Mouse (Mus musculus) heart, embryonic 16.5 days (tissue): ENCODE measurements around the gene Zfp976. TPM values are rescaled to one million over a fixed set of nuclear protein-coding genes. Genes with fewer than 3 reads are reported as not detected.
"Not testable (repeated sequence)": the region's sequence is repeated elsewhere in the genome, so short reads cannot be mapped to it uniquely, and the experiment has no call there.

ENCODE experiments used
- ATAC-seq: fragments of 200-750 bp; cut with Nextera tagmentation; replicated peaks from 2 replicates; pipeline ENCODE4 v1.8.0; 2017; ENCODE audit warnings: moderate number of reproducible peaks; ENCODE audit not compliant: insufficient read depth, low FRiP score; ENCODE audit errors: extremely low read depth
- H3K27ac ChIP-seq: fragments of 300-500 bp; sonication (generic); 2 replicates; pipeline ENCODE4 v1.5.1; 2014; ENCODE audit warnings: mild to moderate bottlenecking, low read length, control low read depth, moderate library complexity
- H3K27me3 ChIP-seq: fragments of 300-500 bp; sonication (generic); 2 replicates; pipeline ENCODE4 v1.6.1; 2014; ENCODE audit warnings: low read length, mixed read lengths; ENCODE audit not compliant: control insufficient read depth, insufficient read depth
- H3K36me3 ChIP-seq: fragments of 300-500 bp; sonication (generic); 2 replicates; pipeline ENCODE4 v1.6.1; 2014; ENCODE audit not compliant: control insufficient read depth, insufficient read depth
- H3K4me1 ChIP-seq: fragments of 300-500 bp; sonication (generic); 2 replicates; pipeline ENCODE4 v1.6.1; 2014; ENCODE audit warnings: low read length, mixed read lengths; ENCODE audit not compliant: control insufficient read depth, insufficient read depth
- H3K4me2 ChIP-seq: fragments of 300-500 bp; sonication (generic); 2 replicates; pipeline ENCODE4 v1.6.1; 2014; ENCODE audit warnings: low read depth, mild to moderate bottlenecking, control low read depth, low read length
- H3K4me3 ChIP-seq: fragments of 300-500 bp; sonication (generic); 2 replicates; pipeline ENCODE4 v1.5.1; 2014; ENCODE audit warnings: mild to moderate bottlenecking, control low read depth, low read length
- H3K9ac ChIP-seq: fragments of 300-500 bp; sonication (generic); 2 replicates; pipeline ENCODE4 v1.6.1; 2014; ENCODE audit warnings: low read length, control low read depth
- H3K9me3 ChIP-seq: fragments of 300-500 bp; sonication (generic); replicated peaks from 2 replicates; pipeline ENCODE4 v1.6.1; 2016; ENCODE audit warnings: low read length; ENCODE audit not compliant: control insufficient read depth
- WGBS: fragments of 180-500 bp; shearing (Covaris S2); extraction: QIAGEN DNeasy Blood & Tissue Kit; methylation state at CpG from one replicate; pipeline ENCODE4 v1.1.7; 2014; 5-methylcytosine and 5-hydroxymethylcytosine counted together
- microRNA-seq: library from miRNA; unstranded; fragments of <30 nt; microRNA quantifications from one replicate; pipeline ENCODE4, GENCODE M21; 2017
- polyA plus RNA-seq: library from polyadenylated mRNA; unstranded; fragments of >200 nt; fragmentation: Nextera tagmentation; extraction: Ambion mirVana; gene quantifications from 2 replicates; pipeline ENCODE4 v1.2.1, GENCODE M21; 2015

The Zfp976 gene
- polyA plus RNA-seq, 1 experiment from 2014 or later: 1.7 TPM

- not testable (repeated sequence) for H3K27me3 ChIP-seq, H3K4me3 ChIP-seq, ATAC-seq, H3K4me2 ChIP-seq, H3K36me3 ChIP-seq, H3K27ac ChIP-seq, H3K9ac ChIP-seq, H3K4me1 ChIP-seq
- H3K9me3 ChIP-seq: peaks cover 18% of the 10 kb centered on the region
Measured at GRCm38 (mm10) chr7:42591311-42591710, 51.1 kb downstream of the Zfp976 start.

DNA sequence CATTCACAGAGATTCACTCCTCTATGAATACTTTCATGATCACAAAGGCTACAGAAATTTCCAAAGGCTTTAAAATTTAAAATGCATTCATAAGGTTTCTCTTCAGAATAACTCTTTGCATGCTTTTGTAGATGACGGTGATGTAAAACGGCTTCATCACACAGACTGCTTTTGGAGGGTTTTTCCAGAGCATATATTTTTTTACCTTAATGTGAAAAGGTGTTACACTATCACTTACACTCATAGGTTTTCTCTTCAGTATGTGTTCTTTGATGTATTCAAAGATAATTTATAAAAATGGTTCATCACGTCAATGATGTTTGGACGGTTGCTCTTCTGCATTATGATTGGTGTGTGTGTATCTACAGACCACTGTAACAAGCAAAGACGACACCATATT lies 63.9 kb downstream of the Zfp976 start, which contains the start of gene Gm21028:
TSS of gene Gm21028 (minus strand) at position 101 of the 400 bp plus-strand sequence.
- Histone ChIP-seq H3K4me1 (no peaks in the 10 kb centered on the region), H3K4me2 (no peak within 1 kb of the TSS), H3K4me3 (no peak within 1 kb of the TSS), H3K27me3 (no peaks in the 10 kb centered on the region), H3K9ac (no peak within 1 kb of the TSS), H3K36me3 (no peaks in the 10 kb centered on the region; the same call in 1 of the 2 replicates), H3K9me3 (peaks cover 26% of the 10 kb centered on the region), H3K27ac (no peak within 1 kb of the TSS)
- no peak for ATAC-seq
- WGBS: 87% methylated on average over 5 of the region's 5 CpGs

Small RNAs within 50 kb of the gene (microRNA-seq; reads per million reads assigned to microRNA genes)
- gene Gm24938: not detected

Other genes with a start within 250 kb of the Zfp976 start
- gene 4933421I07Rik, start 194.5 kb downstream of the Zfp976 start, polyA plus RNA-seq: not detected in 2 replicates
- 5.5 and 5.6 TPM in 2 replicates for gene Zfp141, start 136.8 kb downstream of the Zfp976 start, polyA plus RNA-seq
- not detected in 2 replicates for gene Gm21028, start 64.0 kb downstream of the Zfp976 start, polyA plus RNA-seq
- 1.00 and 1.5 TPM in 2 replicates for gene Zfp977, start 50.0 kb downstream of the Zfp976 start, polyA plus RNA-seq
- 5.9 and 6.2 TPM in 2 replicates for gene Zfp975, start 50.2 kb upstream of the Zfp976 start, polyA plus RNA-seq
- gene Gm17067, start 84.4 kb upstream of the Zfp976 start, polyA plus RNA-seq: not detected in 2 replicates
- not detected in 2 replicates for gene Vmn2r62, start 150.9 kb upstream of the Zfp976 start, polyA plus RNA-seq
- not detected in 2 replicates for gene Gm2381, start 224.6 kb upstream of the Zfp976 start, polyA plus RNA-seq